Mouse (Mus musculus): ENCODE measurements around the gene Wdr26.

GRCm38 (mm10) chr1:181199446-181199845 lies 12.4 kb downstream of the Wdr26 start:
- TF ChIP-seq CTCF (IDR thresholded peaks at IDR 0.05; ENCODE audit: borderline replicate concordance, insufficient read depth, low read depth, low read length) = no peak
- no peak for TF ChIP-seq POLR2A (IDR thresholded peaks at IDR 0.05; ENCODE audit: borderline replicate concordance, insufficient read depth, low read length)
